Comparison of ENCODE assay signal across 23 mouse cellular contexts in the genomic region with DNA sequence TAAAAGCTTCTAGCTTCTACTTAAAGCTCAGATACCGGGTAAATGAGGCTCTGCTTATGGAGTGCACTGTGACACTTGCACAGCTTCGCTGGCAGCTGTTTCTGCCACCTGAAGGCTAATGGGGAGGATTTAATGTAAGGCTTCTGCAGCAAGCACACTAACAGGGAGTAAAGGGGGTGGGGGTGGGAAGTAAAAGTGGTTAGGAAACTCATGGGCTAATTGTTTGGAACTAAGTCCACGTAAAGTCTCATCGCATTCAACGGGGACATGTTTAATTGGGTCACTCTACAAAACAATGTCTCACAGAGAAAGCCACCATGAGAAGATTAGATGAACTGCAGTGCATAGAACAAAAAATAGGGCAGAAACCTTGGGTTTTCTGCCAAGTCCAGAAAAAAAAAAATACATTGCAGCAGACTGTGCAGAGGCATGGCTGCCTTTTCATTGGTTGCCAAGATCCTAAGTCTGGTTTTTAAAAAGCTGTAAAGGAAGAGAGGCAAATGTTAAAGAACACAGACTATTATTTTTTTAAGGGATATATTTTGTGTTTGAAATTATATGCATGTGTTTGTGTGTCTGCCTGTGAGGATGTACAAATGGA. TPM values are rescaled to one million over a fixed set of nuclear protein-coding genes. Genes with fewer than 3 reads are reported as not detected.
DNase-seq lines count a peak whose midpoint lies in the region; ATAC-seq lines count a peak whose summit lies in the region.
"Had no signal": no experiment of that assay in that cellular context is flagged by ENCODE, and none has a peak within 500 bp of the region (broad histone marks: within the 10 kb centered on the region; RNA-seq: fewer than 3 reads in every experiment).

No protein-coding gene starts in this region.

- peak; percentile 43; the same call in 1 of the 2 replicates for ATAC-seq in forebrain, embryonic 13.5 days
- ATAC-seq: activated CD4-positive, CD25-positive, alpha-beta regulatory T cell, adult 4 months; liver, embryonic 12.5 days; Patski had no signal

- H3K4me2 ChIP-seq in forebrain, embryonic 13.5 days: peak overlapping the region; percentile 28; the same call in 1 of the 2 replicates
- H3K4me2 ChIP-seq: limb, embryonic 12.5 days; liver, embryonic 12.5 days; midbrain, embryonic 12.5 days had no signal

- no peak for DNase-seq in forebrain, embryonic 10.5 days (ENCODE audit: extremely low spot score, low spot score)
- DNase-seq in layer of hippocampus, adult 9-11 months: peak; percentile 9
- no peak for DNase-seq in layer of hippocampus, adult 9-10 months (ENCODE audit: low spot score)
- peak; percentile 17 for DNase-seq in right cerebral cortex, adult 18-20 months
- no peak for DNase-seq in right cerebral cortex, postnatal 14 days
- peak; percentile 72 for DNase-seq in telencephalon, adult 2 months (ENCODE audit: low read depth, low spot score)
- no peak for DNase-seq in kidney, postnatal 10 days
- DNase-seq: cerebellum, adult 11 months; cerebellum, postnatal 25 days; embryo, embryonic 11 days; heart, adult 18-20 months; heart, postnatal 4 days; kidney, adult 2 months; kidney, postnatal 14 days; lung, adult 2 months; right cerebral cortex, postnatal 4 days had no signal

- peak overlapping the region; percentile 66 for H3K27ac ChIP-seq in forebrain, embryonic 13.5 days
- H3K27ac ChIP-seq in forebrain, embryonic 10.5 days: no peak overlapping the region
- H3K27ac ChIP-seq: limb, embryonic 12.5 days; liver, embryonic 12.5 days; midbrain, embryonic 12.5 days had no signal

- no peaks in the 10 kb centered on the region for H3K9me3 ChIP-seq in forebrain, embryonic 13.5 days (replicated peaks)
- no peaks in the 10 kb centered on the region for H3K9me3 ChIP-seq in forebrain, embryonic 10.5 days
- H3K9me3 ChIP-seq: limb, embryonic 12.5 days; liver, embryonic 12.5 days; midbrain, embryonic 12.5 days had no signal

- H3K36me3 ChIP-seq in forebrain, embryonic 13.5 days (ENCODE audit: poor library complexity, severe bottlenecking): no peaks in the 10 kb centered on the region
- no peaks in the 10 kb centered on the region for H3K36me3 ChIP-seq in forebrain, embryonic 10.5 days (replicated peaks)
- H3K36me3 ChIP-seq: limb, embryonic 12.5 days; liver, embryonic 12.5 days; midbrain, embryonic 12.5 days had no signal

- no peaks in the 10 kb centered on the region for H3K27me3 ChIP-seq in forebrain, embryonic 13.5 days
- no peaks in the 10 kb centered on the region for H3K27me3 ChIP-seq in forebrain, embryonic 10.5 days (ENCODE audit: poor library complexity, severe bottlenecking)
- H3K27me3 ChIP-seq: limb, embryonic 12.5 days had no signal

- H3K4me3 ChIP-seq in forebrain, embryonic 13.5 days: no peak overlapping the region
- no peak overlapping the region for H3K4me3 ChIP-seq in forebrain, embryonic 10.5 days
- H3K4me3 ChIP-seq: limb, embryonic 12.5 days; liver, embryonic 12.5 days; midbrain, embryonic 12.5 days; myocyte had no signal

- H3K9ac ChIP-seq in forebrain, embryonic 13.5 days: peak overlapping the region; percentile 26; the same call in 1 of the 2 replicates
- H3K9ac ChIP-seq: limb, embryonic 12.5 days; liver, embryonic 12.5 days; midbrain, embryonic 12.5 days had no signal

- H3K4me1 ChIP-seq in forebrain, embryonic 13.5 days: peaks cover 13% of the 10 kb centered on the region
- H3K4me1 ChIP-seq in forebrain, embryonic 10.5 days: peaks cover 6% of the 10 kb centered on the region
- H3K4me1 ChIP-seq: limb, embryonic 12.5 days; liver, embryonic 12.5 days; midbrain, embryonic 12.5 days had no signal

- 20% methylated on average over 5 of the region's 5 CpGs for WGBS in forebrain, embryonic 13.5 days
- 59% methylated on average over 5 of the region's 5 CpGs for WGBS in forebrain, embryonic 10.5 days

RNA-seq across cellular contexts. Expression of a gene that starts 7.3 kb away (rescaled TPM):
- 25.9 and 27.6 TPM in 2 replicates for polyA plus RNA-seq in forebrain, embryonic 13.5 days (2015; fragmentation: Nextera tagmentation; extraction: Ambion mirVana)
- polyA plus RNA-seq in forebrain, embryonic 10.5 days (2016; fragmentation: Nextera tagmentation; extraction: Ambion mirVana): 16.2 and 16.3 TPM in 2 replicates

RNA-seq across cellular contexts. Expression of a gene that starts 52.6 kb away (rescaled TPM):
- polyA plus RNA-seq in forebrain, embryonic 13.5 days (2015; fragmentation: Nextera tagmentation; extraction: Ambion mirVana): 28.3 and 29.6 TPM in 2 replicates
- 13.9 and 15.6 TPM in 2 replicates for polyA plus RNA-seq in forebrain, embryonic 10.5 days (2016; fragmentation: Nextera tagmentation; extraction: Ambion mirVana)

Comparison
In these comparisons a context has a peak if more than half of its experiments do, and no peak if none do; other contexts are left out.
1. DNase-seq: peak in layer of hippocampus, adult 9-11 months (single experiment), right cerebral cortex, adult 18-20 months (single experiment) and telencephalon, adult 2 months (single experiment); none in forebrain, embryonic 10.5 days (single experiment), layer of hippocampus, adult 9-10 months (single experiment), right cerebral cortex, postnatal 14 days (single experiment) and kidney, postnatal 10 days (single experiment).